Comparison of ENCODE assay signal across 7 mouse cellular contexts in genomic region chr10:111957271-111958045, GRCm38 (mm10). TPM values are rescaled to one million over a fixed set of nuclear protein-coding genes. Genes with fewer than 3 reads are reported as not detected.
DNase-seq lines count a peak whose midpoint lies in the region; ATAC-seq and TF ChIP-seq lines count a peak whose summit lies in the region.

No protein-coding gene starts in this region.

- no peaks in the 10 kb centered on the region for H3K9me3 ChIP-seq in forebrain, postnatal 0 days (ENCODE audit: low read length)
- no peaks in the 10 kb centered on the region for H3K9me3 ChIP-seq in hindbrain, embryonic 10.5 days
- no peaks in the 10 kb centered on the region for H3K9me3 ChIP-seq in lung, embryonic 15.5 days

- H3K4me3 ChIP-seq in cerebellum, adult 2 months (replicated peaks; ENCODE audit: insufficient read depth, low read depth, low read length), result no peak overlapping the region
- H3K4me3 ChIP-seq in forebrain, postnatal 0 days (ENCODE audit: low read depth, low read length), result no peak overlapping the region
- H3K4me3 ChIP-seq in hindbrain, embryonic 10.5 days, result no peak overlapping the region
- H3K4me3 ChIP-seq in lung, embryonic 15.5 days, result no peak overlapping the region

- H3K4me1 ChIP-seq in cerebellum, adult 2 months (ENCODE audit: control insufficient read depth, insufficient read depth, low read length), result no peaks in the 10 kb centered on the region
- no peaks in the 10 kb centered on the region for H3K4me1 ChIP-seq in forebrain, postnatal 0 days (ENCODE audit: insufficient read depth)
- 0 out of 2 replicates have a peak, but pooled peaks cover 5% of the 10 kb centered on the region for H3K4me1 ChIP-seq in hindbrain, embryonic 10.5 days (replicated peaks)
- peaks cover 16% of the 10 kb centered on the region; the same call in 1 of the 2 replicates for H3K4me1 ChIP-seq in lung, embryonic 15.5 days

- H3K36me3 ChIP-seq in forebrain, postnatal 0 days (ENCODE audit: insufficient read depth), result no peaks in the 10 kb centered on the region
- H3K36me3 ChIP-seq in hindbrain, embryonic 10.5 days, result no peaks in the 10 kb centered on the region
- H3K36me3 ChIP-seq in lung, embryonic 15.5 days, result no peaks in the 10 kb centered on the region

- no peaks in the 10 kb centered on the region for H3K27me3 ChIP-seq in cerebellum, adult 2 months (ENCODE audit: control insufficient read depth, insufficient read depth, low read length)
- H3K27me3 ChIP-seq in forebrain, postnatal 0 days (ENCODE audit: insufficient read depth, low read length), result no peaks in the 10 kb centered on the region
- H3K27me3 ChIP-seq in hindbrain, embryonic 10.5 days (ENCODE audit: insufficient read depth, poor library complexity, severe bottlenecking), result no peaks in the 10 kb centered on the region
- H3K27me3 ChIP-seq in lung, embryonic 15.5 days, result no peaks in the 10 kb centered on the region

- ATAC-seq in forebrain, postnatal 0 days, result peak; percentile 86
- peak; percentile 32; the same call in 1 of the 2 replicates for ATAC-seq in lung, embryonic 15.5 days (ENCODE audit: borderline replicate concordance, extremely low read depth, low FRiP score, low TSS enrichment)

- TF ChIP-seq POLR2A in cerebellum, adult 2 months (IDR thresholded peaks at IDR 0.05; ENCODE audit: borderline replicate concordance, insufficient read depth, low read length), result no peak

- no peak overlapping the region for H3K4me2 ChIP-seq in forebrain, postnatal 0 days (ENCODE audit: low read depth)
- H3K4me2 ChIP-seq in lung, embryonic 15.5 days, result no peak overlapping the region

- 48% methylated on average over 10 of the region's 10 CpGs for WGBS in cerebellum, adult 2 months
- WGBS in forebrain, postnatal 0 days, result 63% methylated on average over 10 of the region's 10 CpGs
- WGBS in hindbrain, embryonic 10.5 days, result 64% methylated on average over 10 of the region's 10 CpGs
- WGBS in lung, embryonic 15.5 days, result 47% methylated on average over 10 of the region's 10 CpGs

- peak; percentile 52 for DNase-seq in T-cell, adult 2 months (ENCODE audit: low spot score)
- peak; percentile 41 to 66 for DNase-seq in cerebellum, adult 2 months
- peak; percentile 85 for DNase-seq in forebrain, postnatal 0 days
- DNase-seq in hindbrain, embryonic 10.5 days (ENCODE audit: low spot score), result peak; percentile 60
- DNase-seq in layer of hippocampus, adult 8-10 months (ENCODE audit: low spot score in 2 of 2), result peak; percentile 51 to 70
- DNase-seq in retina, adult 2 months (ENCODE audit: low read depth, low spot score), result peak; percentile 43

- no peak overlapping the region for H3K27ac ChIP-seq in cerebellum, adult 2 months (ENCODE audit: insufficient read depth, low read length)
- H3K27ac ChIP-seq in forebrain, postnatal 0 days (ENCODE audit: low read depth, low read length), result no peak overlapping the region
- H3K27ac ChIP-seq in hindbrain, embryonic 10.5 days, result no peak overlapping the region
- H3K27ac ChIP-seq in lung, embryonic 15.5 days, result no peak overlapping the region

- no peak overlapping the region for H3K9ac ChIP-seq in forebrain, postnatal 0 days
- H3K9ac ChIP-seq in lung, embryonic 15.5 days, result no peak overlapping the region

- TF ChIP-seq CTCF in cerebellum, adult 2 months (IDR thresholded peaks at IDR 0.05; ENCODE audit: borderline replicate concordance, insufficient read depth, low read depth, low read length), result peak; percentile 69; the same call in 1 of the 2 replicates
- peak; percentile 93 for TF ChIP-seq CTCF in forebrain, postnatal 0 days (IDR thresholded peaks at IDR 0.05; ENCODE audit: low read depth)

RNA-seq across cellular contexts. Expression of gene Krr1, which starts 15.0 kb away (rescaled TPM):
- 30.3 and 31.3 TPM in 2 replicates for polyA plus RNA-seq in cerebellum, adult 2 months (2012; rRNA removed)
- 32.5 and 38.2 TPM in 2 replicates for total RNA-seq in forebrain, postnatal 0 days (2014; rRNA removed)
- polyA plus RNA-seq in forebrain, postnatal 0 days (2015; fragmentation: Nextera tagmentation; extraction: Ambion mirVana), result 30.5 and 30.8 TPM in 2 replicates
- polyA plus RNA-seq in hindbrain, embryonic 10.5 days (2016; fragmentation: Nextera tagmentation; extraction: Ambion mirVana), result 42.9 and 55.4 TPM in 2 replicates
- 10 to 100 TPM; 36.2 to 39.6 (median 37.4) TPM for total RNA-seq in layer of hippocampus, adult 8-10 months (2022)
- 49.1 and 50.0 TPM in 2 replicates for polyA plus RNA-seq in lung, embryonic 15.5 days (2015; fragmentation: Nextera tagmentation; extraction: Ambion mirVana)

RNA-seq across cellular contexts. Expression of gene Glipr1, which starts 45.0 kb away (rescaled TPM):
- polyA plus RNA-seq in cerebellum, adult 2 months (2012; rRNA removed), result 0.36 and 0.63 TPM in 2 replicates
- 0.48 and 0.85 TPM in 2 replicates for total RNA-seq in forebrain, postnatal 0 days (2014; rRNA removed)
- polyA plus RNA-seq in forebrain, postnatal 0 days (2015; fragmentation: Nextera tagmentation; extraction: Ambion mirVana), result 1.9 and 2.0 TPM in 2 replicates
- polyA plus RNA-seq in hindbrain, embryonic 10.5 days (2016; fragmentation: Nextera tagmentation; extraction: Ambion mirVana), result 0.68 and 0.69 TPM in 2 replicates
- total RNA-seq in layer of hippocampus, adult 8-10 months (2022), result 1 to 10 TPM; 2.3 to 4.7 (median 3.5) TPM
- polyA plus RNA-seq in lung, embryonic 15.5 days (2015; fragmentation: Nextera tagmentation; extraction: Ambion mirVana), result 2.4 and 3.3 TPM in 2 replicates
